ENCODE assay signal across 9 mouse cellular contexts in genomic region chr1:109983537-109983912, GRCm38 (mm10). TPM values are rescaled to one million over a fixed set of nuclear protein-coding genes. Genes with fewer than 3 reads are reported as not detected.
DNase-seq lines count a peak whose midpoint lies in the region; ATAC-seq and TF ChIP-seq lines count a peak whose summit lies in the region.
"Had no signal": no experiment of that assay in that cellular context is flagged by ENCODE, and none has a peak within 500 bp of the region (broad histone marks: within the 10 kb centered on the region; RNA-seq: fewer than 3 reads in every experiment).

No protein-coding gene starts in this region.

- WGBS in hindbrain, embryonic 15.5 days: 12% methylated on average over 6 of the region's 6 CpGs
- WGBS in neural tube, embryonic 13.5 days: 11% methylated on average over 6 of the region's 6 CpGs

- H3K4me3 ChIP-seq in cortical plate, adult 2 months (ENCODE audit: insufficient read depth, low read length): peak overlapping the region; percentile 57
- peak overlapping the region; percentile 79 for H3K4me3 ChIP-seq in hindbrain, embryonic 15.5 days
- peak overlapping the region; percentile 69 for H3K4me3 ChIP-seq in neural tube, embryonic 13.5 days

- no peak for ATAC-seq in hindbrain, embryonic 15.5 days (ENCODE audit: low FRiP score, low read depth)
- ATAC-seq in neural tube, embryonic 13.5 days (ENCODE audit: low read depth): no peak

- no peak overlapping the region for H3K27ac ChIP-seq in cortical plate, adult 2 months (ENCODE audit: insufficient read depth, low read length)
- peak overlapping the region; percentile 87 for H3K27ac ChIP-seq in hindbrain, embryonic 15.5 days (replicated peaks)
- H3K27ac ChIP-seq in neural tube, embryonic 13.5 days (replicated peaks): peak overlapping the region; percentile 81

- H3K9me3 ChIP-seq in hindbrain, embryonic 15.5 days: no peaks in the 10 kb centered on the region
- no peaks in the 10 kb centered on the region for H3K9me3 ChIP-seq in neural tube, embryonic 13.5 days

- H3K36me3 ChIP-seq in hindbrain, embryonic 15.5 days: no peaks in the 10 kb centered on the region
- no peaks in the 10 kb centered on the region for H3K36me3 ChIP-seq in neural tube, embryonic 13.5 days

- peak; percentile 19 for DNase-seq in left cerebral cortex, postnatal 25 days (ENCODE audit: low spot score in 2 of 2)
- no peak for DNase-seq in left cerebral cortex, postnatal 10 days (ENCODE audit: extremely low spot score in 1 of 2, low spot score in 2 of 2)
- no peak for DNase-seq in gastrocnemius, postnatal 25 days
- no peak for DNase-seq in layer of hippocampus, adult 9-10 months (ENCODE audit: low spot score)
- no peak for DNase-seq in layer of hippocampus, adult 11-12 months (ENCODE audit: low spot score)

- H3K9ac ChIP-seq in hindbrain, embryonic 15.5 days: peak overlapping the region; percentile 69
- H3K9ac ChIP-seq in neural tube, embryonic 13.5 days: peak overlapping the region; percentile 75

- H3K27me3 ChIP-seq in hindbrain, embryonic 15.5 days: no peaks in the 10 kb centered on the region
- H3K27me3 ChIP-seq in neural tube, embryonic 13.5 days: no peaks in the 10 kb centered on the region

- peak overlapping the region; percentile 79 for H3K4me2 ChIP-seq in hindbrain, embryonic 15.5 days
- peak overlapping the region; percentile 86 for H3K4me2 ChIP-seq in neural tube, embryonic 13.5 days

- no peak for TF ChIP-seq POLR2A in cortical plate, adult 2 months (IDR thresholded peaks at IDR 0.05; ENCODE audit: extremely low read depth, insufficient read depth, low read length)

- no peaks in the 10 kb centered on the region for H3K4me1 ChIP-seq in cortical plate, adult 2 months (ENCODE audit: control insufficient read depth, insufficient read depth, low read length)
- H3K4me1 ChIP-seq in hindbrain, embryonic 15.5 days (replicated peaks): peaks cover 12% of the 10 kb centered on the region
- peaks cover 29% of the 10 kb centered on the region for H3K4me1 ChIP-seq in neural tube, embryonic 13.5 days (replicated peaks)

- intact Hi-C loops in left cerebral cortex, postnatal 25 days (cut with DNase I): no loop called here
- intact Hi-C loops in left cerebral cortex, postnatal 10 days (cut with DNase I): no loop called here

- no peak for TF ChIP-seq CTCF in cortical plate, adult 2 months (IDR thresholded peaks at IDR 0.05; ENCODE audit: extremely low read depth, insufficient read depth, low read length)

RNA-seq across cellular contexts. Expression of gene Cdh7, which starts 1.3 kb away (rescaled TPM):
- 10 to 100 TPM; 20.1 to 24.4 TPM for total RNA-seq in left cerebral cortex, postnatal 25 days (2021)
- 10 to 100 TPM; 17.3 to 20.1 TPM for total RNA-seq in left cerebral cortex, postnatal 10 days (2021)
- 10.5 and 11.5 TPM in 2 replicates for polyA plus RNA-seq in cortical plate, adult 2 months (2012; rRNA removed)
- 18.3 and 21.1 TPM in 2 replicates for polyA plus RNA-seq in hindbrain, embryonic 15.5 days (2015; fragmentation: Nextera tagmentation; extraction: Ambion mirVana)
- 12.0 and 15.1 TPM in 2 replicates for polyA plus RNA-seq in neural tube, embryonic 13.5 days (2015; fragmentation: Nextera tagmentation; extraction: Ambion mirVana)
- total RNA-seq in gastrocnemius, postnatal 25 days (2021): not detected
- polyA plus RNA-seq: gonadal fat pad, adult 2 months had no signal

Comparison
In these comparisons a context has a peak if more than half of its experiments do, and no peak if none do; other contexts are left out.
1. DNase-seq: peak in left cerebral cortex, postnatal 25 days (2 of 2); none in left cerebral cortex, postnatal 10 days (0 of 2), gastrocnemius, postnatal 25 days (single experiment), layer of hippocampus, adult 9-10 months (single experiment) and layer of hippocampus, adult 11-12 months (single experiment).
2. RNA of gene Cdh7, which starts 1.3 kb away (total RNA-seq): 20.1 to 24.4 TPM in left cerebral cortex, postnatal 25 days and 17.3 to 20.1 TPM in left cerebral cortex, postnatal 10 days; not detected in gastrocnemius, postnatal 25 days; every median in the first group is over 10 times any median in the second.
3. Peak in every context shown above with its lines, with median percentiles within 50 percentile points of each other: H3K4me3 ChIP-seq.